Mouse (Mus musculus) thymus, postnatal 4 days (tissue): ENCODE measurements at regions not wholly inside any gene's neighbourhood (a gene's known extent, or its start where the extent isn't known, plus 50 kb on each side); places are given as distances from the start of the nearest gene placed in this dataset.
A peak's percentile ranks its signal among the peaks of the same experiment; 100 is the strongest.

Experiments
- DNase-seq: peaks from one replicate; pipeline ENCODE4 v3.0.0; 2021

DNA sequence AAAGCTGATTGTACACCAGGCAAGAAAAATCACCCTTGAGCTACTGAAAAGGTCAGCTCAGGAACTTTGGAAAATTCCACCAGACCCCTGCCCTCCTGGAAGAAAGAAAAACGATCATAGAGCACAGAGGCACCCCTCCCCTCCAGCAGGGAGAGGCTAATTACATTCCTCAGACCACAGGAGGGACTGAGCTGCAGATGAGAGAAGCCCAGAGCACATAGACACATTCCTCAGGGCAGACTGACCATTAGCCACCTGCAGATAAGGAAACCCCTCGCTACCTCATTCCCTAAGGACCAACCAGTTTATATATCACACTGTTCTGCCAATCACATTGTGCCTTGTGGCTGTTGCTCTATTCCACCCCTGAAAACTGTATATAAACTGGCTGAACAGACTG is 230.3 kb downstream of the Parp8 start:
- DNase-seq = no peak

DNA sequence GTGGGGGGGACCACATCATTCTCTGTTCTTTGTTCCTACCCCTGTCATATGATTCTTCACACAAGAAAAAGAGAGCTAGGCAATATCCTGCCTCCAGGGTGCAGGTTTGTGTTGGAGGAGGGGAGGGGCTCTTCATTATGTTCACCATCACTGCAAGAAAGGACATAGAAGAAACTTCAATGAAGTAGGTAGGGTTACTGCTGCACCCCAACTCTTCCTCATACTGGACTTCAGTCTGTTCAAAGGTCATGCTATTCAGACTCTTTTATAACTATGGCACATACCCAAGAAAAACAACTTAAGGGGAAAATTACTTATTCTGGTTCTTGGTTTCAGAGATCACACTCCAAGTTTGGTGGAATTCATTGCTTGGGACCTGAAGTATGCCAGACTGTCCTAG is 243.7 kb downstream of the Parp8 start:
- no peak for DNase-seq

DNA sequence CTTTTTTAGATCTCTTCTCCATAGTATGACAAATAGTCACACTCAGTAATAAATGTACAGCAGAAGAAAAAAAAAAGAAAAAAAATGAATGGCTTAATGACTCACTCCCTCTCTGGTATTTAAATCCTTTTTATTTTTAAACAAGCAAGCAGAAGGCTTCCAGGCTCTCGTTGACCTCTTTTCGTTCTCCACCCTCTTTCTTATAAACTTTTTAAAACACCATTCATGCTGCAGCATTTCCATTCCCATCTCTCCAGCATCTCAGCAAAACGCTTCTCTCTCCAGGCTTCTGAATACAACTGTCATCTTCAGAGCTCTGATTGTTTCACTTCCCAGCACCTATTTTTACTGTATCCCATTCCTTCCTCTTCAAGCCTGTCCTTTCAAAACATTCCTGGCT is 259.8 kb downstream of the Parp8 start:
- no peak for DNase-seq

DNA sequence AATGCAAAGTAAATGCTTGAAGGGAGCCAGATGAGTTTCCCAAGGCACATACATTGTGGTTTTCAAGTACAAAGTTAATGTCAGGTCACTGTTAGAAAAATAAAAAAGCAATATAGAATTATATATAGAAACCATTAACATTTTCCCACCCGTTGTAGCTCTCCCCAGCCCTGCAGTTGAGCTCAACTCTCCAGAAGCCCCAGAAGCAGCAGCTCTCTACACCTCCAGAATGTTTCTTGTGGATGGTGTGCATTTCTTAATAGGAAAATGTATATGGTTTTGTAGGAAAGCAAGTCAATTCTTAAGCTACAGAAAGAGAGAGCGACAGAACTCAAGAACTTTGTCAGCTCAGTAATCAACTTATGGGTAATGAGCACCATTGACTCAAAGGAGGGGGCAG is 265.4 kb downstream of the Parp8 start:
- DNase-seq = no peak

DNA sequence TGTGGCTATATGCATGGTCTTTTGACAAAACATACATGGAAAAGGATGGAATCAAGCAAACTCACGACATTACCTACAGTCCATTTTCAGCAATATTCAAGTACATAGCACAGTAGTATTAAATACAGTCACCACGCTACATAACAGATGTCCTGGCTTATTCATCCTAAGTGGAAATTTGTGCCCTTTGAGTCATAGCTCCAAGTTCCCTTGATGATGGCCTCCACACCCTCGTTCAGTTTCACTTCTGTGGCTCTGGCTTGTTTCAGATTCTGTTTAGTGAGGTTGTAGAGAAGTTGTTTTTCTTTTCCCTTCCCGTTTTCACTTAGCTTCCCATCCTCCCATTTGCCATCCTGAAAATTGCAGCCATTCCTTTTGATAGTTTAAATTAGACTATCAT is 284.5 kb downstream of the Parp8 start:
- no peak for DNase-seq

DNA sequence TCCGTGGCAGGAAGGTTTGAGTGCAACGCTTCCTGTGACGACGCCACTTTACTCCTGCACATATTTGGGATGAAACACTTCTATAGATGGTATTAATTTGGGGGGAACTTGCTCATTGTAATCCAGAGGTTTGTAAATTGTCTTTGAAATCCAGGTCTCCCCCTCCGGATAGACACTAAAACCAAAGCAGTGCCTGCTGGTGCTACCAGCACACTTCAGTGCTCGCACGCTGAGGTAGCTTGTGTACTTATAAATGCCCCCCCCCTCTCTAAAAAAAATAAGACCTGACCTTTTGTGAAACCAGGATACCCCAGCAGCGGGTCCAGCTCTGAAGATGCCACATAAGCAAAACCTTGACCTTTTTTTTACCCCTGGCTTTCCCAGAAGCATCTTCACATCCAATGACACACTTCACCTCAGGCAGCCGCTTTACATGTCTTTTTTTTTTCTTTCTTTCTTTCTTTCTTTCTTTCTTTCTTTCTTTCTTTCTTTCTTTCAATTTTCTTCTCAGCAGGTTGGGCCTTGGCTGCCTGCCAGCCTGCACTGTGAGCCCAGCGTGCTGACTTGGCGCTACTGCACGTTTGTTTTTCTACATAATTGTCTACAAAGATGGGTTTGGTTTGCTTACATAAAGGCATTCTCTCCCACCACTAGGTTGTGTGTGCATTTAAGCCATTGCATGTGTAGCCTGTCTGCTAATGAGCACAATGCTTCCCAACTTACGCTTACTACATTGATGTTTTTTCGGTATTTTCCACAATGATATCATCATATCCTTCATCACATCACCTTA is 301.8 kb downstream of the Parp8 start:
- no peak for DNase-seq

DNA sequence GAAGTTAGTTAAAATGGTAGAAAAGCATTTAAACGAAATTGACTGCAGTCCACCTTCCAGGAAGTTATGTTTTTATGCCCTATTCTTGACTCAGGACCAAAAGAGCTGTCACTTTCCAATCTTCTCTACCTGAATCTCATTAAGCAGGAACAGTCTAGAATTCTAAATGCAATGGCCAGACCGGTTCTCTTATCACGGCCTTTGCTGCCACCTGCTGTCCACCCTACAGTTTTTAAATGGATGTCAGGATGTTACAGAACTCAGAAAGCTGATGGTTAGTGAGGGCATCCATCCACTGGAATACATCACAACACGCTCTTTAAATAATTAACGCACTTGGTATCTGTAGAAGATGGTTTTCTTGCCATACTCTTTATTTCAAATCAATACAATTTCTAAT is 310.5 kb downstream of the Parp8 start:
- DNase-seq = peak; percentile 55

DNA sequence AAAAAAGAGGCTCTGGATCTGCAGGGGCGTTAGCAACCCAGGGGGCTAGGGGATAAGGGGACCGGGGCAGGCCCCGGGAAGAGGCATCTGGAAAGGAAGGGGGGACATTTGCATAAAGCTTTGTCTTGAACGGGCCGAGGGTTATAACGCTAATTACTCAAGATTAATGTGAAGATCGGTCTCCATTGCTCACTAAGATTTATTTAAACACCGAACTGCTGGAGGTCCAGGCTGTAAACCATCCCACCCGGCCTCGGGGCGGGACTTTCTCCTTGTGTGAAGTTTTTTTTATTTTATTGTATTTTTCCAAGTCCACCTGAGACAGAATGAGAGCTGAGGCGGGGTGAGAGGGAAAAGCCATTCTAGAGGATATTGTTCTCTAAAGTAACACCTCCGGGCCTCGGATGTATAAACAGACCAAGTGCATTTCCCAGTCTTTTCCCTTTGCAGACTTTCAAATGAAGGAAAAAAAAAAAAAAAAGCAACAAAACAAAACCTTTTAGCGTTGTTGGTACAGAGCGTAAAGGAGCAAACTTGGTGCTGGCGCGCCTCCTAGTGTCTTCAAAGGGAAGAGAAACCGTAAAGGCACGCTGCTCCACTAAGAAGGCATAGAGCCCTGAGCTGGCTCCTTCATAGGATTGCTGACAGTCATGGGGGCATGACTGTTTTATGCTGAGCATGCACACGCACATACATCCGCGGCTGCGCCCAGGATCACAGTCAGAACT is 313.3 kb downstream of the Parp8 start:
- peak; percentile 62 for DNase-seq

DNA sequence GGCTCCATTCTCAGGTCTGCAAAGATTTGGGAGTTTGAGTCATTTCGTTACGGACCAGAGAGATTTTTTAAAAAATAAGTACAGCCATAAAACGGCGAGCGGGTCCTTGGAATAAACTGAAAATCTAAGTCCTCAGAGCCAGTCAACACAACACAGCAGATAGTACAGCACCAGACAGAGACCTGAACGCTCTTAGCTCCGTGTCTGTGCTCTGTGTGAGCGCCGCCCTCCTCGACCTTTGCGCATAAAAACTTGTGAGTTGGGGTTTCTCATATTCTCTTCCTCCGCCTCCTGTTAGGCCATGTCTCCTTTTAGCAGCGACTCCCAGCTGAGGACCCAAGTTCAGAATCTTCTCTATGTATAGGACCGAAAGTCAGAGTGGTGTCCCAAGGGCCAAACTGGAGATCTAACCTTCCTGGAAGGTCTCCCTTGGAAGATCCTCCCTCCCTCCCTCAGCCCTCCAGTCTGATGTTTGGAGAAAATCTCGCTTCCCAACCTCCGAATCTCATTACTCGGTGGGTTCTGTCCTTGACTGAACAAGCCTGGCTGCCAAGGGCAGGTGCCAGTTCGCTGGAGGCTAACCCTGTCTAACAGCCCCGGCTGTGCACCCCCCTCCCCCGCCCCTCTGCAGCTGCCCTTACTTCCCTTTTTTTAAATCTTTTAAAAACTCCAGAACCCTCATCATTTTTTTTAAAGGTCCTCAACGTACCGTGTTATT is 314.0 kb downstream of the Parp8 start:
- no peak for DNase-seq

DNA sequence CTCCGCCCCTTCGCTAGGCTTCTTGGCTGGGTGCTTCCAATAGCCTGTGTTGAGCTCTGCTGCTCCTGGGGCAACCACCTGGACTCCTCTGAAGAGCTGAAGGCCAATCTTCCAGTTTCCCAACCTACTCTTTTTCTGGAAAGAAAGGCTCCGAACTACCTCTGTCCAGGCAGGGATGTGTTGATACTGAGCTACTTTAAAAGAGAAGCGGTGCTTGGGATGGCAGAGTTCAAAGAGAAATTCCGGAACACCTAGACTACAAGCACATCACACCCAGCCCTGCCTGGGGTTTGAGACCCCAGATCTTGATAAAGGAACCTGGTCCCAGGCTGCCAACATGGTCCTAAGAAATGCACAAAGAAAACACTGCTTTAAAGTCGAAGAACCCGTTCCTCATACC is 315.7 kb downstream of the Parp8 start:
- no peak for DNase-seq

DNA sequence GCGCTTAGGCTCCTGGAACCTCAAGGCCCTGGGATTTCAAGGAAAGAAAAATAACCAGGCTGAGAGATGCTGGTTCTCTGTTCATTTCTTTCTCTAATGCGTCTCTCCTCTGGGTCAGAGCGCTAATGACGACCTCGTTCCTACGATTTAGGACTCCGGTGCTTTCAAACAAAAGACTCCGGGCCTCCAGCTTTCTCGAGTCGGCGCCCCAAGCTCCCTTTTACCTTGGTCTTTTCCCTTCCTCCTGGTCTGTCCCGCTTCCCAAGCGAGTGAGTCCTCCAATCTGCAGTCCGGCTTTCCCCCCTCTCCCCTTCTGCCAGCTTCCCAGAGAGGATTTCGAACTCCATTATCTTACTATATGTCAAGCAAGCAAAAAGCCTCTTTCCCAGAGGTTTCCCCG is 316.5 kb downstream of the Parp8 start:
- no peak for DNase-seq

DNA sequence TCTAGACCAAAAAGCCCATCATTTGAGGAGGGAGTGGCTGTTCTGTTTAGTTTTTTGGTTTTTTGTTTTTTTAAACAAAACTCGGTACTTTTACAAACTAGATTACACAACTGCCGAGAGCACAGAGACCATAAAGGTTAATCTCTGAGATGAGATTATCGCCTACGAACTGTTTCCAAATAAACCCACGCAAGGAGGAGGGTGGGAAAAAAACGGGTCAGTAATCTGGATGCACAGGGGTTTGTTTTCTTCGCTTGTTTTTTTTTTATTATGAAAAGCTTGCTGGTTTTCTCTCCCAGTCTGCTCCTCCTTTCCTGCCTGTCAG is 316.9 kb downstream of the Parp8 start:
- no peak for DNase-seq

DNA sequence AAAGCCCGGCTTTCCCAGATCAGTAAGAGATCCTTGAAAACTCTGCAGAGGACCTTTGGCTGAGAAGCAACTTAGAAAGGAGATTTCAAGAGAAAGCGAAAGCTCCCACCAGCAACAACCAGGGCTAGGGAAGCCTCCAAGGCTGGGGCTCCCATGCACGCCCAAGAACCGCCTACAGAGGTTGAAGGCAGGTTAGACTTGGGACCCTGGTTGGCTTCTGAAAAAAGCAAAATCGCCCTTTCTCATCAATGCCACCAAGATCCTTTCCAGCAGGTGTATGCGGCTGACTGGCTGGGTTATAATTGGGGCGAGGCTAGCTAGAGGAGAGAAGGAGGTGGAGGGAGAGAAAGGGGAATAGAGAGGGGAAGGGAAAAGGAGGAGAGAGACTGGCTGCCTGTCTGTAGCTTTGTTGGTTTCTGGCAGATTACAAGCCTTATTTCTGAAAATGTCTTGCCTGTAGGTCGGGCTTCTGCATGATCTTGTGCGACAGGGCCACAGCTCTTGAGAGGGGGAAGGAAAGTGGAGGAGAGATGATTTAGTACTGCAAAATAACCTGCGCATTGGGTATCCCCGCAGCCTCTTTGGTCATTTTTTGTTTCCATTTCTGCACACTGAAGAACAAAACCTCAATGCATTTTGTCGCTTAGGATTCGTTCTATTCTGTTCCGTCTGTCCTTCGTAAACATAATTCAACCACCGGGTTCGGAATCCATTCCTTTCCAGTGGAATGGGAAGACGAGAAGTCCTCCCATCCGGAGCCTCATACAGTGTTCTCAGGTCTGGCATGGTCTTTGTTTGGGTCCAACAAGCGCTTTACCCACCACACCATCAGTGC is 317.5 kb downstream of the Parp8 start:
- no peak for DNase-seq

DNA sequence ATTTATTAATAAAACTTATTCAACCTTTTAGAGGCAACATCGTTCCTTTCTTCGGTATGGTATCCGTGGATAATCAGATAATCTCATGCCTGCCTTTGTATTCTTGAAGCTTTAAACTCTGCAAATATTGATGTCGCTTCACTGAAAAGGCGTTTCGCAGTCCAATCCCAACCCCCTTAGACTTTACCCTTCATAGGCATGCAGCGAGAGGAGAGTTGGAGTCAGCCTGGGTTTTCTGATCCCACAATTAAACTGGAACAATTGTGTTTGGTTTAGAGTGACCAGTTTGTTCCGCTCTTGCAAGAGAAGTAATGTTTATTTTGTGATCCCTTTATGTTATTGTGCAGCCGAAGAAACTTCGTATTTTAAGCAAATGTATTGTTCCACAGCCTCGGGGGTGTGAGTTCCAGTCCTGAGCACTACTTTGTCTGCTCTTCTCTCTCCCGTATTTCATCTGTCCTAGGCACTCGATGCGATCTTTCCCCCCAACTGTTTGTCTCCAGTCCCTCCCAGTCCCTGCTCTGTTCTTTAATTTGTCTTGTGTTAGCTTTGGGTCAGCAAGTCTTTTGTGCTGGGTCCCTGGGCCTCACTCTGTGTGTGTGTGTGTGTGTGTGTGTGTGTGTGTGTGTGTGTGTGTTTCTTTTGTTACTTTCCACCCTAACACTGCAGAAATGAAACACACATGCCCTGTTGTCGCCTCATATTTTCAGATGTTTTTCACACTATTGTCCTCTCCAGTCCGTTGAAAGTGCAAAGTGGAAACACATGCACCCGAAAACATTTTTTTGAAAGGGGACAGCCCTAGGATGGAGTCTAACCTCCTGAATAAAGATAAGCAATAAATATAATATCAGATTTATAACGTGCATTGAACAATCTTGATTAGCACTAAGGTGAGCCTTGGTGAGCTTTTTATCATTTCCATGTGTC is 318.7 kb downstream of the Parp8 start:
- DNase-seq = no peak

DNA sequence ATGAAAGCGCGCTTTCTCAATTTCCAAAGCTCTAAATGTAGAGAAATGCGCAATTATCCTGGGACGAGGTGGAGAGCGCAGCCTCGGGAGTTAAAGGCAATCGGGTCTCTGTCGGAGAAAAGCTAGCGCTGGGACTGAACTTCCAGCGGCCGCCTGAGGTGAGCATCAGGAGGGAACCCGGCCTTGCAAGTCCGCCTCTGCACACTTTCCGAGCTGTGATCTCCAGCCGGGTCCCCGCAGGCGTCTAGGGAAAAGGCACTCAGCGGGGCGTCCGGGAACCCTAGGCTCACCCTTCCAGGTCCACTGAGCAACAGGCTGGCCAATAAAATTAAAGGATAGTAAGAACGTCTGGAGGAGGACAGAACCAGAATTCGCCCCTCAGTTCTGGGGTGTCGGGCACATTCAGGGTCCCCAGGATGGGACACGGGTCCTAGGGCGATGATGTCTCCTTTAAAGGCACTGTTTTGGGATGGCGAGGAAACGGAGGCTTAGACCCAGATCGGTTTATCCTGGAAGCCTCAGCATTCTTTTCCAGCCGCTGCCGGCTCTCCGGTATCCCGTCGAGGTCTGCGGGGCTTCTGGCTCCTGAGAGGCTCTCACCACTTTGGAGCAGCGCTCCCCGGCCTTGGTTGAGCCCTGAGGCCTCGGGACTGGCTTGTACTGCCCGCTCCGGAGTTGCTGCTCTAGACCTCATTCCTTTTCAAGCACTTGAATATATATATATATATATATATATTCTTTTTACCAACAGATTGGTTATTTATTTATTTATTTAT is 319.5 kb downstream of the Parp8 start:
- no peak for DNase-seq

DNA sequence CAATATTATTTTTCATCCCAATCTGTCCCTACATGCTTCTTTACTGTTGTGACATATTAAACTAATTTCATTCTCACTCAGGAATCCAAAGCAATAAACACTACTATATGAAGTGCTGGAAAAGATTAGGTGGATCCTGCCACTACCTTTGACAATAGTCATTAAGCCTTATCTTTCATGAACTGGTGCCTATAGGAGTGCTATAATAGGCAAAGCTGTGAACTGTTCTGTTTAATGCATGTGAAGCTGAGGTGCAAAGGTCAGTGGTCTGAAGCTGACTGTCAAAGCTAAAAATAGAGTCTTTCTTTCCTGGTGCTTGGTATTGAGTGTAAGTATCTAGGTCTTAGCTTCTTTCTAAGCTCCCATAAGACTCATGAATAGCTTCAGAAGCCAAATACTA is 336.6 kb downstream of the Parp8 start:
- DNase-seq = no peak
